Mouse (Mus musculus): Measurements from ENCODE around the gene Hmox1. TPM values are rescaled to one million over a fixed set of nuclear protein-coding genes. Genes with fewer than 3 reads are reported as not detected.

Hmox1 gene
- polyA plus RNA-seq, 1 experiment from 2014 or later, result 16.0 TPM

- H3K27me3 ChIP-seq, result no peaks in the 10 kb centered on the region
- H3K36me3 ChIP-seq, result no peaks in the 10 kb centered on the region
- H3K27ac ChIP-seq (replicated peaks), result no peak overlapping the region
- H3K9ac ChIP-seq, result no peak overlapping the region
- WGBS, result 97% methylated on average over 1 of the region's 1 CpGs
- no peak overlapping the region for H3K4me2 ChIP-seq
- ATAC-seq (ENCODE audit: low read depth), result no peak
- H3K9me3 ChIP-seq, result no peaks in the 10 kb centered on the region
- no peaks in the 10 kb centered on the region for H3K4me1 ChIP-seq (replicated peaks)
- no peak overlapping the region for H3K4me3 ChIP-seq
Observed at GRCm38 (mm10) chr8:75074876-75075275, 18.5 kb upstream of the Hmox1 start.

GRCm38 (mm10) chr8:75078215-75078614, 15.2 kb upstream of the Hmox1 start:
- Histone ChIP-seq H3K9me3 (no peaks in the 10 kb centered on the region), H3K4me2 (no peak overlapping the region), H3K27ac (replicated peaks) (no peak overlapping the region), H3K9ac (no peak overlapping the region), H3K4me1 (replicated peaks) (no peaks in the 10 kb centered on the region), H3K4me3 (no peak overlapping the region), H3K36me3 (no peaks in the 10 kb centered on the region), H3K27me3 (no peaks in the 10 kb centered on the region)
- no peak for ATAC-seq (ENCODE audit: low read depth)
- 86% methylated on average over 1 of the region's 1 CpGs for WGBS

GRCm38 (mm10) chr8:75078851-75079250, 14.6 kb upstream of the Hmox1 start:
- Histone ChIP-seq H3K4me1 (replicated peaks) (peaks cover 4% of the 10 kb centered on the region; the same call in 1 of the 2 replicates), H3K36me3 (no peaks in the 10 kb centered on the region), H3K9ac (no peak overlapping the region), H3K4me2 (no peak overlapping the region), H3K4me3 (no peak overlapping the region), H3K9me3 (no peaks in the 10 kb centered on the region), H3K27ac (replicated peaks) (no peak overlapping the region), H3K27me3 (no peaks in the 10 kb centered on the region)
- 96% methylated on average over 9 of the region's 9 CpGs for WGBS
- ATAC-seq (ENCODE audit: low read depth), result no peak

GRCm38 (mm10) chr8:75081364-75082040, 11.9 kb upstream of the Hmox1 start:
- Histone ChIP-seq H3K9me3 (no peaks in the 10 kb centered on the region), H3K4me1 (replicated peaks) (peaks cover 4% of the 10 kb centered on the region; the same call in 1 of the 2 replicates), H3K4me2 (no peak overlapping the region), H3K27me3 (no peaks in the 10 kb centered on the region), H3K4me3 (no peak overlapping the region), H3K27ac (replicated peaks) (no peak overlapping the region), H3K9ac (no peak overlapping the region), H3K36me3 (no peaks in the 10 kb centered on the region)
- no peak for ATAC-seq (ENCODE audit: low read depth)
- WGBS, result 81% methylated on average over 9 of the region's 9 CpGs

- H3K9me3 ChIP-seq, result no peaks in the 10 kb centered on the region
- no peak overlapping the region for H3K9ac ChIP-seq
- WGBS, result 80% methylated on average over 6 of the region's 6 CpGs
- no peak overlapping the region for H3K27ac ChIP-seq (replicated peaks)
- H3K27me3 ChIP-seq, result no peaks in the 10 kb centered on the region
- no peaks in the 10 kb centered on the region for H3K36me3 ChIP-seq
- H3K4me1 ChIP-seq (replicated peaks), result peaks cover 4% of the 10 kb centered on the region; the same call in 1 of the 2 replicates
- H3K4me3 ChIP-seq, result no peak overlapping the region
- H3K4me2 ChIP-seq, result no peak overlapping the region
- ATAC-seq (ENCODE audit: low read depth), result no peak
Observed at GRCm38 (mm10) chr8:75082181-75082805, 11.1 kb upstream of the Hmox1 start.

GRCm38 (mm10) chr8:75083846-75084245, 9.6 kb upstream of the Hmox1 start:
- 7% methylated on average over 17 of the region's 17 CpGs for WGBS

GRCm38 (mm10) chr8:75084382-75085064, 8.9 kb upstream of the Hmox1 start:
- Histone ChIP-seq H3K4me3 (no peak overlapping the region), H3K9ac (no peak overlapping the region), H3K27me3 (no peaks in the 10 kb centered on the region), H3K36me3 (no peaks in the 10 kb centered on the region), H3K4me2 (no peak overlapping the region), H3K4me1 (replicated peaks) (peaks cover 14% of the 10 kb centered on the region), H3K9me3 (no peaks in the 10 kb centered on the region), H3K27ac (replicated peaks) (no peak overlapping the region)
- 77% methylated on average over 3 of the region's 3 CpGs for WGBS
- no peak for ATAC-seq (ENCODE audit: low read depth)

More at GRCm38 (mm10) chr8:75083846-75084245, 9.6 kb upstream of the Hmox1 start:
- no peaks in the 10 kb centered on the region for H3K36me3 ChIP-seq
- peak overlapping the region; percentile 19; the same call in 1 of the 2 replicates for H3K4me3 ChIP-seq
- peak; percentile 87 for ATAC-seq (ENCODE audit: low read depth)
- peak overlapping the region; percentile 47 for H3K4me2 ChIP-seq
- no peaks in the 10 kb centered on the region for H3K9me3 ChIP-seq
- H3K27ac ChIP-seq (replicated peaks), result no peak overlapping the region
- H3K4me1 ChIP-seq (replicated peaks), result peaks cover 7% of the 10 kb centered on the region; the same call in 1 of the 2 replicates
- H3K27me3 ChIP-seq, result no peaks in the 10 kb centered on the region
- H3K9ac ChIP-seq, result 0 out of 2 replicates have a peak overlapping the region, but pooled peaks have one; percentile 8

- 81% methylated on average over 2 of the region's 2 CpGs for WGBS
- H3K27me3 ChIP-seq, result no peaks in the 10 kb centered on the region; the same call in 1 of the 2 replicates
- ATAC-seq (ENCODE audit: low read depth), result no peak
- no peaks in the 10 kb centered on the region for H3K9me3 ChIP-seq
- no peak overlapping the region for H3K9ac ChIP-seq
- H3K4me3 ChIP-seq, result no peak overlapping the region
- peaks cover 14% of the 10 kb centered on the region for H3K4me1 ChIP-seq (replicated peaks)
- H3K27ac ChIP-seq (replicated peaks), result no peak overlapping the region
- no peaks in the 10 kb centered on the region for H3K36me3 ChIP-seq
- H3K4me2 ChIP-seq, result no peak overlapping the region
Observed at GRCm38 (mm10) chr8:75086002-75086401, 7.4 kb upstream of the Hmox1 start.

- Histone ChIP-seq H3K9ac (no peak overlapping the region), H3K27ac (replicated peaks) (no peak overlapping the region), H3K4me1 (replicated peaks) (peaks cover 14% of the 10 kb centered on the region), H3K27me3 (no peaks in the 10 kb centered on the region; the same call in 1 of the 2 replicates), H3K36me3 (no peaks in the 10 kb centered on the region), H3K9me3 (no peaks in the 10 kb centered on the region), H3K4me2 (no peak overlapping the region), H3K4me3 (no peak overlapping the region)
- no peak for ATAC-seq (ENCODE audit: low read depth)
Observed at GRCm38 (mm10) chr8:75087127-75087526, 6.3 kb upstream of the Hmox1 start.

GRCm38 (mm10) chr8:75088989-75089881, 4.2 kb upstream of the Hmox1 start:
- no peak overlapping the region for H3K4me3 ChIP-seq
- no peaks in the 10 kb centered on the region for H3K36me3 ChIP-seq
- peak overlapping the region; percentile 39 for H3K4me2 ChIP-seq
- H3K4me1 ChIP-seq (replicated peaks), result peaks cover 22% of the 10 kb centered on the region
- peak; percentile 17; the same call in 1 of the 2 replicates for ATAC-seq (ENCODE audit: low read depth)
- H3K27ac ChIP-seq (replicated peaks), result peak overlapping the region; percentile 46
- no peaks in the 10 kb centered on the region; the same call in 1 of the 2 replicates for H3K27me3 ChIP-seq
- peak overlapping the region; percentile 55 for H3K9ac ChIP-seq
- no peaks in the 10 kb centered on the region for H3K9me3 ChIP-seq
- WGBS, result 27% methylated on average over 6 of the region's 6 CpGs

GRCm38 (mm10) chr8:75090781-75091365, 2.5 kb upstream of the Hmox1 start:
- no peak overlapping the region for H3K27ac ChIP-seq (replicated peaks)
- no peak overlapping the region for H3K4me3 ChIP-seq
- H3K4me2 ChIP-seq, result no peak overlapping the region
- no peaks in the 10 kb centered on the region for H3K9me3 ChIP-seq
- H3K9ac ChIP-seq, result no peak overlapping the region
- H3K4me1 ChIP-seq (replicated peaks), result peaks cover 22% of the 10 kb centered on the region
- WGBS, result 73% methylated on average over 4 of the region's 4 CpGs
- ATAC-seq (ENCODE audit: low read depth), result no peak
- H3K27me3 ChIP-seq, result no peaks in the 10 kb centered on the region; the same call in 1 of the 2 replicates
- no peaks in the 10 kb centered on the region for H3K36me3 ChIP-seq
